Mouse (Mus musculus): ENCODE data around the gene Naaa.

Gene Naaa

GRCm38 (mm10) chr5:92210205-92210604, 67.8 kb downstream of the Naaa start:
- no peak for DNase-seq
